Mouse (Mus musculus): Measurements from ENCODE around the gene Rap1a.

The Rap1a gene

GRCm38 (mm10) chr3:105803600-105803999, 2.5 kb upstream of the Rap1a start:
- DNase-seq, result no peak

- no peak for DNase-seq
Measured at GRCm38 (mm10) chr3:105800675-105801190, 403 bp downstream of the Rap1a start.

- no peak for DNase-seq
Measured at GRCm38 (mm10) chr3:105800156-105800674, 921 bp downstream of the Rap1a start.

- no peak for DNase-seq
Measured at GRCm38 (mm10) chr3:105799375-105799774, 1.8 kb downstream of the Rap1a start.

- no peak for DNase-seq
Measured at GRCm38 (mm10) chr3:105798770-105799169, 2.4 kb downstream of the Rap1a start.

GRCm38 (mm10) chr3:105797427-105797826, 3.7 kb downstream of the Rap1a start:
- no peak for DNase-seq

GRCm38 (mm10) chr3:105796761-105797160, 4.4 kb downstream of the Rap1a start:
- DNase-seq, result no peak

- DNase-seq, result no peak
Measured at GRCm38 (mm10) chr3:105794309-105794708, 6.8 kb downstream of the Rap1a start.

- no peak for DNase-seq
Measured at GRCm38 (mm10) chr3:105792309-105792708, 8.8 kb downstream of the Rap1a start.

- DNase-seq, result no peak
Measured at GRCm38 (mm10) chr3:105791129-105791528, 10.0 kb downstream of the Rap1a start.

- no peak for DNase-seq
Measured at GRCm38 (mm10) chr3:105790338-105790737, 10.8 kb downstream of the Rap1a start.

GRCm38 (mm10) chr3:105789776-105790175, 11.4 kb downstream of the Rap1a start:
- no peak for DNase-seq

GRCm38 (mm10) chr3:105787328-105787727, 13.8 kb downstream of the Rap1a start:
- no peak for DNase-seq

- no peak for DNase-seq
Measured at GRCm38 (mm10) chr3:105785865-105786264, 15.3 kb downstream of the Rap1a start.

- no peak for DNase-seq
Measured at GRCm38 (mm10) chr3:105783809-105784208, 17.3 kb downstream of the Rap1a start.

GRCm38 (mm10) chr3:105782406-105782805, 18.7 kb downstream of the Rap1a start:
- no peak for DNase-seq

GRCm38 (mm10) chr3:105777997-105778396, 23.1 kb downstream of the Rap1a start:
- no peak for DNase-seq

GRCm38 (mm10) chr3:105774496-105774895, 26.6 kb downstream of the Rap1a start:
- no peak for DNase-seq

- DNase-seq, result no peak
Measured at GRCm38 (mm10) chr3:105771534-105771933, 29.6 kb downstream of the Rap1a start.

- no peak for DNase-seq
Measured at GRCm38 (mm10) chr3:105770836-105771235, 30.3 kb downstream of the Rap1a start.

GRCm38 (mm10) chr3:105769380-105769779, 31.8 kb downstream of the Rap1a start:
- no peak for DNase-seq

- DNase-seq, result no peak
Measured at GRCm38 (mm10) chr3:105768529-105768928, 32.6 kb downstream of the Rap1a start.

- DNase-seq, result no peak
Measured at GRCm38 (mm10) chr3:105763132-105763851, 37.8 kb downstream of the Rap1a start.

GRCm38 (mm10) chr3:105760063-105760462, 41.1 kb downstream of the Rap1a start:
- DNase-seq, result no peak

- no peak for DNase-seq
Measured at GRCm38 (mm10) chr3:105758658-105759057, 42.5 kb downstream of the Rap1a start.

Measured in cerebellum, adult 8-10 months (tissue).